Mouse (Mus musculus) adrenal gland, adult 18-20 months (tissue): ENCODE measurements at regions not wholly inside any gene's neighbourhood (a gene's known extent, or its start where the extent isn't known, plus 50 kb on each side); places are given as distances from the start of the nearest gene placed in this dataset.
"Not testable (repeated sequence)": the region's sequence is repeated elsewhere in the genome, so short reads cannot be mapped to it uniquely, and the experiment has no call there.

Experiments used
- DNase-seq, 2 experiments: peaks; one replicate each; pipeline ENCODE4 v3.0.0; 2021 to 2022; ENCODE audit warnings: low spot score in 2 of 2

- no peak for DNase-seq
Measured at GRCm38 (mm10) chr1:166899238-166899637, 102.0 kb upstream of the Fam78b start.

- DNase-seq, result no peak
Measured at GRCm38 (mm10) chr1:166900028-166900427, 101.2 kb upstream of the Fam78b start.

GRCm38 (mm10) chr1:166900441-166901161, 100.6 kb upstream of the Fam78b start:
- DNase-seq, result no peak

GRCm38 (mm10) chr1:166901574-166901973, 99.6 kb upstream of the Fam78b start:
- DNase-seq, result no peak

- no peak for DNase-seq
Measured at GRCm38 (mm10) chr1:166903417-166903816, 97.8 kb upstream of the Fam78b start.

GRCm38 (mm10) chr1:166908231-166908805, 92.9 kb upstream of the Fam78b start:
- DNase-seq, result peak in 1 of 2 experiments; percentile 11

GRCm38 (mm10) chr1:166912195-166912594, 89.0 kb upstream of the Fam78b start:
- DNase-seq, result not testable (repeated sequence)

GRCm38 (mm10) chr1:166922911-166923712, 78.1 kb upstream of the Fam78b start:
- no peak for DNase-seq

- no peak for DNase-seq
Measured at GRCm38 (mm10) chr1:166923713-166923975, 77.6 kb upstream of the Fam78b start.

- DNase-seq, result no peak
Measured at GRCm38 (mm10) chr1:166924126-166924525, 77.1 kb upstream of the Fam78b start.

GRCm38 (mm10) chr1:166926078-166926477, 75.1 kb upstream of the Fam78b start:
- DNase-seq, result no peak

GRCm38 (mm10) chr1:166939744-166940143, 61.5 kb upstream of the Fam78b start:
- DNase-seq, result not testable (repeated sequence)

GRCm38 (mm10) chr1:166940146-166941076, 60.8 kb upstream of the Fam78b start:
- not testable (repeated sequence) for DNase-seq

GRCm38 (mm10) chr1:166942201-166942600, 59.0 kb upstream of the Fam78b start:
- no peak for DNase-seq

GRCm38 (mm10) chr1:166944540-166944939, 56.7 kb upstream of the Fam78b start:
- DNase-seq, result no peak

- no peak for DNase-seq
Measured at GRCm38 (mm10) chr1:166947844-166948702, 53.1 kb upstream of the Fam78b start.
